Mouse (Mus musculus): ENCODE data around the gene Kncn. TPM values are rescaled to one million over a fixed set of nuclear protein-coding genes. Genes with fewer than 3 reads are reported as not detected.
A peak's percentile ranks its signal among the peaks of the same experiment; 100 is the strongest.

The Kncn gene
- total and polyA plus RNA-seq, 2 experiments from 2014 or later: 0.10 TPM; not detected in 1

DNA sequence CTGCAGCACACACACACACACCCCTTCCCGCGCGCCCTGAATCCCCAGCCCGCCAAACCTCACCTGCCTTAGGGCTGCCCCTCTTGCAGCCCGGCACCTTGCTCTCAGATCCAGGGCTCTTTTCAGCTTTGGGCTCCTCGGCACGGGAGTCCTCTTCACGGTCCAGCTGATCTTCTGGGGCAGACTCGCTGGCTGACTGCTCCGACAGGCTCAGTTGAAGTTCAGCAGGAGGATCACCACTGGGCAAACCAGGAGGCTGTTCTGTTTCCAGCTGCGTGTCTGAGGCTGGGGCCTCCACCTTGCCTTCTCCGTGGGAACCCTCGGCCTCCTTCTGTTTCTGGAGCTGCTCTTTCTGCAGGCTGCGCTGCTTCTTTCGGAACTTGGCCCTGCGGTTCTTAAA lies 35.7 kb downstream of the Kncn start:
- 73% methylated on average over 16 of the region's 16 CpGs for WGBS
- Histone ChIP-seq H3K4me3 (ENCODE audit: low read length) (no peak overlapping the region), H3K27ac (no peak overlapping the region), H3K27me3 (ENCODE audit: insufficient read depth, low read length) (no peaks in the 10 kb centered on the region), H3K4me1 (ENCODE audit: insufficient read depth, low read length) (no peaks in the 10 kb centered on the region), H3K9ac (replicated peaks; ENCODE audit: low read length) (no peak overlapping the region), H3K9me3 (ENCODE audit: low read length) (no peaks in the 10 kb centered on the region), H3K4me2 (ENCODE audit: low read depth, low read length) (no peak overlapping the region), H3K36me3 (ENCODE audit: insufficient read depth, low read length) (no peaks in the 10 kb centered on the region)
- no peak for TF ChIP-seq CTCF (IDR thresholded peaks at IDR 0.05; ENCODE audit: low read depth)
- ATAC-seq (no peak), DNase-seq (ENCODE audit: low spot score) (no peak)

DNA sequence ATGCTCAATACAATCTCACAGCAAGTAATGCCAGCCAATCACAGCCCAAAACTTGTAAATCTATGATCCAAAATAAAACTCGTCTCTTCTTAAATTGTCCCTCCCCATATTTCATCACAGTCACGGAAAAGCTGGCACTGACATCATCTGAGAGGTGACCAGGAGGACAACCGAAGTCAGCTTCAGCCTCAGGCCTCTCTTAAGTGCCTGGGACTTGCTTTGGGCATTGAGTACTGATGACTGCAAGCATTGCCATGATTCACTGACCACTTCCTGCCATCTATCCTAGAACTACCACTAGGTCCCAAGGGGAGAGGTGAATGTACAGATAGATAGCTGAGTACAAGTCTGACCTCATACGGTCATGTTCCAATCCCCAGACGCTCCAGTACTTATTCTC lies 38.5 kb downstream of the Kncn start:
- ATAC-seq: no peak
- WGBS: 89% methylated on average over 5 of the region's 5 CpGs
- Histone ChIP-seq H3K4me1 (ENCODE audit: insufficient read depth, low read length) (no peaks in the 10 kb centered on the region), H3K9ac (replicated peaks; ENCODE audit: low read length) (no peak overlapping the region), H3K9me3 (ENCODE audit: low read length) (no peaks in the 10 kb centered on the region), H3K27ac (no peak overlapping the region), H3K36me3 (ENCODE audit: insufficient read depth, low read length) (no peaks in the 10 kb centered on the region), H3K4me2 (ENCODE audit: low read depth, low read length) (no peak overlapping the region), H3K4me3 (ENCODE audit: low read length) (no peak overlapping the region), H3K27me3 (ENCODE audit: insufficient read depth, low read length) (no peaks in the 10 kb centered on the region)
- no peak for DNase-seq (ENCODE audit: low spot score)
- no peak for TF ChIP-seq CTCF (IDR thresholded peaks at IDR 0.05; ENCODE audit: low read depth)

DNA sequence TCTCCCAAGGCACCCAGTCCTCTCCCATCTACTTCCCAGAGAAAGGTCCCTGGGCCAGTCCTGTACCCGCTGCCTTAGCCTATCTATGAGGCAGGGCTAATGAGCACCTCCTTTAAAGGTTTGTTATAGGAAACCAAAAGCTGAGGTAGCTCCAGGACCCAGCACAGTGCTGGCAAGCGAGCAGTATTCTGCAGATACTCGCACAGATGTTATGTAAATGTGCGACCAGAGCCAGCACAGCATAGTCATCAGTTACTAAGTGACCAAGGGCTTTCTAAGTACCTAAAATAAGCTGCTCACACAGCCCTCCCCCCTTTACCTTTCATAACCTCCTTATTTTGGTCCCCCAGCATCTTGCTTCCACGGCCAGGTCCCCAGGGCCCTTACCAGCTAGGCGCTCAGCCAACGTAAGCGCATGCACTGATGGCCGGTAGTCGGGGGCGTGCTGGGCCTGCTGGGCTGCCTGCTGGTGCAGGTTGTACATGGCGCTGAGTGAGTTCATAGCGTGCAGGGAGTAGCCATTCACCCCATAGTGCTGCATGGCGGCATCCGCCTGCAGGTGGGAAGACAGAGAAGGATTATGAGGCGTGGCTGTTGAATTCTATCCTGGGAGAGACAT lies 39.2 kb downstream of the Kncn start:
- H3K27ac ChIP-seq: no peak overlapping the region
- H3K9me3 ChIP-seq (ENCODE audit: low read length): no peaks in the 10 kb centered on the region
- no peak overlapping the region for H3K4me2 ChIP-seq (ENCODE audit: low read depth, low read length)
- no peaks in the 10 kb centered on the region for H3K36me3 ChIP-seq (ENCODE audit: insufficient read depth, low read length)
- DNase-seq (ENCODE audit: low spot score) (no peak), ATAC-seq (no peak)
- no peaks in the 10 kb centered on the region for H3K27me3 ChIP-seq (ENCODE audit: insufficient read depth, low read length)
- 59% methylated on average over 16 of the region's 16 CpGs for WGBS
- H3K4me1 ChIP-seq (ENCODE audit: insufficient read depth, low read length): no peaks in the 10 kb centered on the region
- H3K4me3 ChIP-seq (ENCODE audit: low read length): no peak overlapping the region
- no peak overlapping the region for H3K9ac ChIP-seq (replicated peaks; ENCODE audit: low read length)
- TF ChIP-seq CTCF (IDR thresholded peaks at IDR 0.05; ENCODE audit: low read depth): no peak

DNA sequence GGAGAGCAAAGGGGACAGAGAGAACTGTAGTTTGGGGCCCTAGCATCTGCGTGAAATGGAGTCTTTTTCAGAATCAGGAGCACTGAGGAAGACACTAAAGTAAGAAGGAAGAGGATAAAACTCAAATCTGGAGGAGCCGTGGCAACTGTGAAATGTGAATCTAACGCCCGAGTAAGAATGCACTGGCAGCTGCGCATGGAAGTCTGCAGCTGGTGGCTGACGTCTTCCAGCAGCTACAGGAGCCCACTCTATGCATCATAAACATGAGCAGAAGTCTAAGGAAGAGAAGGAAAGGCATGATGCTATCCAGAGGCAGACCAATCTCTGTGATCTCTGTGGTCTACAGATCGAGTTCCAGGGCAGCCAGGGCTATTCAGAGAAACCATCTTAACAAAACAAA lies 43.4 kb downstream of the Kncn start:
- Histone ChIP-seq H3K4me3 (ENCODE audit: low read length) (no peak overlapping the region), H3K9me3 (ENCODE audit: low read length) (no peaks in the 10 kb centered on the region), H3K27me3 (ENCODE audit: insufficient read depth, low read length) (peaks cover 12% of the 10 kb centered on the region), H3K4me2 (ENCODE audit: low read depth, low read length) (no peak overlapping the region), H3K9ac (replicated peaks; ENCODE audit: low read length) (no peak overlapping the region), H3K4me1 (ENCODE audit: insufficient read depth, low read length) (no peaks in the 10 kb centered on the region), H3K27ac (no peak overlapping the region), H3K36me3 (ENCODE audit: insufficient read depth, low read length) (no peaks in the 10 kb centered on the region)
- DNase-seq (ENCODE audit: low spot score) (no peak), ATAC-seq (no peak)
- 59% methylated on average over 7 of the region's 7 CpGs for WGBS
- no peak for TF ChIP-seq CTCF (IDR thresholded peaks at IDR 0.05; ENCODE audit: low read depth)

DNA sequence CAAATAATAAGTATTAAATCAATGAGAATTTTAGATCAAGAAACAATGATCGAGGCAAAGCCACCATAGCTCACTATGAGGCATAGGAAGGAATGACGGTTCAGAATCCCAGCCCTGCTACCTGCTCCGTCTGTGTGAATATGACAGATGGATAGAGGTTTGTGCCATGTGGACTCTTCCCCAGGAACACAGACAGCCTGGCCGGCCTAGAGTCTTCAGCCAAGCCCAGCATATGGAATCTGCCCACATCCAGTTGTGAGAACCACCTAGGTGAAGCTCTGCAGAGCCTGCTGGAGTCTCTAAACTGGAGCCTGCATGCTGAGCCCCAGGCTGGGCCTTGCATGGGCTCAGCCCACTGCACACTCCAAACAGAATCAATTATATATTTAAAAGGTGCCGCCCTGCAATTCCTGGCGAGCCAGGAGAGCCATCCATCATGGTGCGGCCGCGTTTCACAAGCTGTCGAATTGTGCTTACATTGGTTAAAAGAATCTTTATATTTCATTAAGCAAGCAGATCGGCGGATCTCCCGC lies 47.4 kb downstream of the Kncn start:
- no peak overlapping the region for H3K27ac ChIP-seq
- no peak overlapping the region for H3K9ac ChIP-seq (replicated peaks; ENCODE audit: low read length)
- 0 out of 2 replicates have a peak, but pooled peaks have one; percentile 29 for ATAC-seq
- 46% methylated on average over 13 of the region's 13 CpGs for WGBS
- peaks cover 41% of the 10 kb centered on the region for H3K27me3 ChIP-seq (ENCODE audit: insufficient read depth, low read length)
- no peak for TF ChIP-seq CTCF (IDR thresholded peaks at IDR 0.05; ENCODE audit: low read depth)
- no peak overlapping the region for H3K4me2 ChIP-seq (ENCODE audit: low read depth, low read length)
- DNase-seq (ENCODE audit: low spot score): no peak
- no peaks in the 10 kb centered on the region for H3K4me1 ChIP-seq (ENCODE audit: insufficient read depth, low read length)
- no peaks in the 10 kb centered on the region for H3K36me3 ChIP-seq (ENCODE audit: insufficient read depth, low read length)
- no peak overlapping the region for H3K4me3 ChIP-seq (ENCODE audit: low read length)
- H3K9me3 ChIP-seq (ENCODE audit: low read length): no peaks in the 10 kb centered on the region

DNA sequence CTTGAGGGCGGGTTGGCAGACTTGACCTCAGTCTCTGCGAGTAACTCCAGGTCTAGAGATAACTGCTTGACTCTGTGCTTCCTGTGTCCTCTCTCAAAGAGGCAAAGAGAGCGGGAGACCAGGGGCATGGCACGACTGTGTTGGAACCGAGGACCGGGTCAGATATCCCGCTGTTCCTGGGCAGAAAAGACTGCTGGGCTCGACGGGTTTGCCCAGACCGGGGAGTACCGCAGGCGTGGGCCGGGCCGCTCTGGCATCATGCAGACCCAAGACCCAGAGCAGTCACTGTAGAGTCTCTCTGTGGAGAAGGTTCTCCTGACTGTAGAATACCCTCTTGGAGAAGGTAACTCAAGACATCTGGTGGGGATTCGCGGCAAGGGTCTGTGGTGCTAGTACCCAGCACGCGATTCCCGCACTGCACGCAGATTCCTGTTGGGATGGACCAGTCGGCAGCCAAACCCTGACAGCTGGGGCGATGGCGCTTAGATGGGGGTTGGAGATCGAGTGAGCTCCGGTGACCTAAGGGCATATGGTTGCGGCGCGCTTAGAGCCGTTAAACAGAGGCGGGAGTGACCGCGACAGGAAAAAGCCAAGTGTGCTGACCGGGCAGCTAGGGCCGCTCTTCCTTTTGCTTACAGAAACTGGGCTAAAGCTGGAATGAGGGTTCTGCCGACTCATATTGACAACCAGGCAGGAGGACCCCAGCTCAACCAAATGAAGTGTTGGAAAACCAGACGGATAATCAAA lies 51.8 kb downstream of the Kncn start:
- Histone ChIP-seq H3K27me3 (ENCODE audit: insufficient read depth, low read length) (peaks cover 67% of the 10 kb centered on the region), H3K27ac (no peak overlapping the region), H3K36me3 (ENCODE audit: insufficient read depth, low read length) (no peaks in the 10 kb centered on the region), H3K9me3 (ENCODE audit: low read length) (no peaks in the 10 kb centered on the region), H3K4me2 (ENCODE audit: low read depth, low read length) (peak overlapping the region; percentile 11; the same call in 1 of the 2 replicates), H3K4me3 (ENCODE audit: low read length) (peak overlapping the region; percentile 10; the same call in 1 of the 2 replicates), H3K9ac (replicated peaks; ENCODE audit: low read length) (no peak overlapping the region), H3K4me1 (ENCODE audit: insufficient read depth, low read length) (no peaks in the 10 kb centered on the region)
- no peak for TF ChIP-seq CTCF (IDR thresholded peaks at IDR 0.05; ENCODE audit: low read depth)
- DNase-seq (ENCODE audit: low spot score) (no peak), ATAC-seq (no peak)
- WGBS: 3% methylated on average over 36 of the region's 36 CpGs

All from hindbrain, postnatal 0 days (tissue).